Mouse (Mus musculus) skeletal muscle tissue, adult 2 months (tissue): ENCODE results near the gene Olfr561.

ENCODE experiments used
- DNase-seq: peaks from one replicate; pipeline ENCODE4 v3.0.0-alpha.2; 2012; ENCODE audit warnings: low read depth, low spot score

Olfr561 gene

DNA sequence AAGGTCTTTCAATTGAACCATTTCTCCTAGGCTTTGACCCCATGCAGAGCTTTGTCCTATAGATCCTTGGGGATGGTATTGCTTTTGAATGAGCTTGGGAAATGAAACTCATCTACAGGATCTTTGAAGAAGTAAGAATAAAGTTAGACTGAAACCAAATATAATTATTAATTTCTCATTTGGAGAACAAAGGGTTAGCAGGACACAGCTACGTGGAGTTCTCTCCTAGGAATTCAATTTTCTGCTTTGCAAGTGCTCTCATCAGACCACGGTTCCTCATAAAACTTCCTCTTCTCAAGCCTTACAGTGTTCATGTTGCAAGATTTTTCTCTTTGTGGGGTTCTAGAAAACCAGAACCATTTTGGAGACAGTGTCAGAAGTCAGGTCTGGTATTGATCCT, at the start of gene Olfr561:
Gene Olfr561, plus strand, starts transcription at position 301 of the 400 bp plus-strand sequence.
- no peak for DNase-seq

DNA sequence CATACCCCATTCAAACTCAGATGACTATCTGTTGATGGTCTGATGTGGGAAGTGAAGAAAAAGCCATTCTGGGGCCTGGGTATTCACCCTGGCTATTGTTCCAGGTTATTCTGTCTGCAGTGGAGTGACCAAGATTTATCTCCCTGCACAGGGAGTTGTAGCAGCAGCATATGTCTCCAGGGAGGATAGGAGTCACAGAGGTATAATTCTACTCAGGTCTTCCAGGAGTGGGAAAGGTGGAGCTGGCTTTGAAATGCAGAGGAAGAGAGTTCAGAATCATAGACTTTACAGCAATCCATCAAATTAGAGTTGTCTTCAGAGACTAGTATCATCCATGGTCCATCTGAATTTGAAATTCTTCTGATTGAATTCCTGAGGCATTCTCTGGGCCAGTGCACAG, 43.6 kb upstream of the Olfr561 start, which contains the start of gene Olfr559:
Gene Olfr559, minus strand, starts transcription at position 101 of the 400 bp plus-strand sequence.
- DNase-seq: no peak

DNA sequence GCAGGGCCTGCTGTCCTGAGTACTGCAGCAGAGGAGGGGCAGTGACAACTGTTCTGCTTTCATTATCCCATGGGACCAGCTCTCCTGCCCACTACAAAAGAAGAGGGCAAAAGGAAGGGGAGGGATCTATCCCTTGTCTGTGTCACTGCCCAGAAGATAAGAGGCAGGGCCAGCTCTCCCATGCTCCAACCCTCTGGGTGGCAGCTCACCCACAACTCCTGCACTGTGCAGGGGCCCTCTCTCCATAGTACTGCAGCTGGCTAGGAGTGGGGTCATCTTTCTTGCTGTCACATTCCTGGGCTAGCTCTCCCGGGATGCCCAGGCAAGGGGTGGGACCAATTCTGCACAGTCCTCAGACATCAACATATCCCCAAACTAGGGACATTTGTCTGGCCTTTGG, 37.2 kb upstream of the Olfr561 start:
- DNase-seq: no peak

DNA sequence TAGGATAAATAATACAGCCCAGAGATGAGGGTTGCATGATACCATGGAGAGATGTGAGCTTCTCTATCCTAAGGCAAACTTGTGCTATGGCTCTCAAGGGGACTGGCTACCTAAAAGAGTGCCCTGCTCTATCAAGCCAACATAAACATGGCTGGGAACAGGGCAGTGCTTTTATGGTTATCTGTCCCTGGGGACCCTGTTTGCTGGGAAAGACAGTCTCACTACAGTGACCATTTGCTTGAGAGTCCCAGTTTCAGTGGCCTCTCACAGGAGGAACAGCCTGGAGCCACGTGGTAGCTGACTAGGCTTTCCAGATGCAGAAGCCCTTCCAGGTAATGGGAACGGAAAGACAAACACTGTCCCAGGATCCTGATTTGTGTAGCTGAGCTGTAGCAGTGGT, 33.3 kb upstream of the Olfr561 start:
- no peak for DNase-seq

DNA sequence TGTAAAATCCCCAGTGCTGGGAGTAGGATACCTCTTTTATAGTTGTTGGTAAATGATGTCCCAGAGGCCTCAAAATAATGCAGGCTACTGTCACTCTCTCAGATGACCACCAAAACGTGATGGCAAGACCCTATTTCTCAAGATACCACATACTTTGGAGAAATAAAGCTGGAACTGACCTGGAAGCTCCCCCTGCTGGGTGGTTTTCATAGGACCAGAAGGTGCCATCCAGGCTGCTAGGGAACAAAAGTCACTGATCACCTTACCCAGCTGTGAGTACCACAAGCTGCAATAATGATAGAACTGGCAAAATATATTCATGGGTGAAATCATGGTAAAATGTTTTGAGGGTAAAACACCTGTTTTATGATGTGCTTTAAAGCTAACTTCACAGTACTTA, 18.9 kb upstream of the Olfr561 start:
- no peak for DNase-seq

DNA sequence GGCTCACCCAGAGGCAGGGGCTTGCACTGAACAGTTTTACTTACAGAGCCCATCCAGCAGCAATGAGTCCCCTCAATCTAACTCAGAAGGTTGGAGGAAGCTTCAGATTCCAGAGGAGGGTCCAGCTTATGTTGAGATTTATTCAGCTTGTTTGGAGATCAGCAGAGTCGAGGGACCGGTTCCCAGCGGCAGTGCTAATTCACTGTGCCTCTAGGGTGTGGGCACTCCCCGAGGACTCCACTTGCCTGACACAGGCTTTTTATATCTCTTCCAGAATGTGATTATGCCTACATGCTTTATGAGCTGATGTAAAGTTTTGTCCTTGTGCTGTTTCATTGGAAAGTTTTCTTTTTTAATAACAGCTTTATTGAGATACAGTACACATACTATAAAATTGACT, 11.8 kb upstream of the Olfr561 start, which contains the start of the genes Olfr560 and Olfr78:
Gene Olfr560, minus strand, starts transcription at position 101 of the 400 bp plus-strand sequence.
Gene Olfr78, minus strand, starts transcription at position 206 of the 400 bp plus-strand sequence.
- no peak for DNase-seq

DNA sequence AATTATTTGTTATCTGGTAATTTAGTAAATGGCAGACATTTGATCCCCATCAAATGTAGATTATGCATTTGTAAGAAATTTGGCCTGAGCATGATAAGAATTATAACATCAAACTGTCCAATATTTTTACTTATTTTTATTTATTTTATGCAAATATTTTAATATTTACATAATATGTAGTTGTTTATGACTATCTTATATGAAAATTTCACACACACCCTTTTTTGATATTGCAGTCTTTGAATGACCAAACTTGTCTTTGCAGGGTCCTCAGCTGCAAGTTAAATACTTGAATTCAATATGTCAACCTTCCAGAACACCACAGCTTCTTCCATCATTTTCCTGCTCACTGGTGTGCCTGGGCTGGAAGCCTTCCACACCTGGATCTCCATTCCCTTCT, 32.2 kb downstream of the Olfr561 start, which contains the start of gene Olfr564:
Gene Olfr564, plus strand, starts transcription at position 301 of the 400 bp plus-strand sequence.
- no peak for DNase-seq
